Mouse (Mus musculus) limb, embryonic 14.5 days (tissue): ENCODE measurements around the gene Asb1. TPM values are rescaled to one million over a fixed set of nuclear protein-coding genes. Genes with fewer than 3 reads are reported as not detected.
A peak's percentile ranks its signal among the peaks of the same experiment; 100 is the strongest.

ENCODE experiments used
- ATAC-seq: fragments of 200-750 bp; cut with Nextera tagmentation; 2 replicates; pipeline ENCODE4 v1.8.0; 2017; ENCODE audit warnings: low read depth, moderate number of reproducible peaks, moderate TSS enrichment; ENCODE audit not compliant: low FRiP score
- DNase-seq: peaks from one replicate; pipeline ENCODE4 v3.0.0-alpha.2; 2015; ENCODE audit warnings: low spot score
- H3K27ac ChIP-seq: fragments of 300-500 bp; sonication (generic); replicated peaks from 2 replicates; pipeline ENCODE4 v1.5.1; 2014; ENCODE audit warnings: low read depth, mild to moderate bottlenecking, low read length, moderate library complexity, mixed read lengths
- H3K27me3 ChIP-seq: fragments of 300-500 bp; sonication (generic); 2 replicates; pipeline ENCODE4 v1.6.1; 2014; ENCODE audit warnings: low read length, mixed read lengths; ENCODE audit not compliant: control insufficient read depth, insufficient read depth
- H3K36me3 ChIP-seq: fragments of 300-500 bp; sonication (generic); 2 replicates; pipeline ENCODE4 v1.6.1; 2014; ENCODE audit warnings: mild to moderate bottlenecking, low read length, moderate library complexity, mixed read lengths; ENCODE audit not compliant: control insufficient read depth, insufficient read depth
- H3K4me1 ChIP-seq: fragments of 300-500 bp; sonication (generic); 2 replicates; pipeline ENCODE4 v1.6.1; 2014; ENCODE audit warnings: antibody characterized with exemption, low read length, mixed read lengths; ENCODE audit not compliant: control insufficient read depth, insufficient read depth
- H3K4me2 ChIP-seq: fragments of 300-500 bp; sonication (generic); replicated peaks from 2 replicates; pipeline ENCODE4 v1.6.1; 2014; ENCODE audit warnings: low read depth, mild to moderate bottlenecking, low read length, moderate library complexity; ENCODE audit not compliant: severe bottlenecking
- H3K4me3 ChIP-seq: fragments of 300-500 bp; sonication (generic); replicated peaks from 2 replicates; pipeline ENCODE4 v1.5.1; 2014; ENCODE audit warnings: low read length
- H3K9ac ChIP-seq: fragments of 300-500 bp; sonication (generic); 2 replicates; pipeline ENCODE4 v1.6.1; 2014; ENCODE audit warnings: mild to moderate bottlenecking, low read depth, low read length, moderate library complexity; ENCODE audit not compliant: severe bottlenecking
- H3K9me3 ChIP-seq: fragments of 300-500 bp; sonication (generic); 2 replicates; pipeline ENCODE4 v1.6.1; 2016; ENCODE audit warnings: low read length; ENCODE audit not compliant: control insufficient read depth
- POLR2A ChIP-seq: fragments of 200-500 bp; IDR thresholded peaks from 2 replicates; pipeline ENCODE4 v1.8.0; 2012; ENCODE audit warnings: inconsistent platforms, mild to moderate bottlenecking, moderate library complexity, borderline replicate concordance; ENCODE audit not compliant: insufficient read depth, insufficient read length; ENCODE audit errors: extremely low read depth
- WGBS: fragments of 180-500 bp; shearing (Covaris S2); extraction: QIAGEN DNeasy Blood & Tissue Kit; methylation state at CpG from one replicate; pipeline ENCODE4 v1.1.7; 2014; 5-methylcytosine and 5-hydroxymethylcytosine counted together
- polyA plus RNA-seq, 2 experiments: library from polyadenylated mRNA; depleted of rRNA in 1 of 2; stranded (reverse) in 1 of 2; unstranded in 1 of 2; fragments of >200 nt; fragmentation: Nextera tagmentation in 1 of 2; extraction: Ambion mirVana in 1 of 2; gene quantifications; 2 replicates each; pipeline versions ENCODE4 v1.2.1 to v1.2.3; 2012 to 2014

The Asb1 gene
- polyA plus RNA-seq, 2 experiments = 7.3 to 8.1 TPM

GRCm38 (mm10) chr1:91537786-91538569, 2.4 kb upstream of the Asb1 start:
- no peaks in the 10 kb centered on the region for H3K9me3 ChIP-seq
- ATAC-seq (no peak), DNase-seq (no peak)
- H3K9ac ChIP-seq = no peak overlapping the region
- peaks cover 28% of the 10 kb centered on the region for H3K27me3 ChIP-seq
- peaks cover 23% of the 10 kb centered on the region for H3K4me1 ChIP-seq
- no peak overlapping the region for H3K4me3 ChIP-seq
- H3K36me3 ChIP-seq = no peaks in the 10 kb centered on the region
- no peak overlapping the region for H3K4me2 ChIP-seq
- 27% methylated on average over 22 of the region's 22 CpGs for WGBS
- no peak overlapping the region for H3K27ac ChIP-seq
- TF ChIP-seq POLR2A = no peak

- no peak for DNase-seq
- WGBS = 48% methylated on average over 1 of the region's 1 CpGs
- Histone ChIP-seq H3K4me1 (peaks cover 17% of the 10 kb centered on the region), H3K9me3 (no peaks in the 10 kb centered on the region), H3K36me3 (no peaks in the 10 kb centered on the region), H3K4me2 (no peak overlapping the region), H3K27me3 (peaks cover 28% of the 10 kb centered on the region), H3K9ac (no peak overlapping the region), H3K4me3 (no peak overlapping the region), H3K27ac (no peak overlapping the region)
- TF ChIP-seq POLR2A = no peak
- ATAC-seq = no peak
Measured at GRCm38 (mm10) chr1:91538570-91538929, 1.8 kb upstream of the Asb1 start.

GRCm38 (mm10) chr1:91539246-91539645, 1.1 kb upstream of the Asb1 start:
- Histone ChIP-seq H3K9ac (no peak overlapping the region), H3K36me3 (0 out of 2 replicates have a peak, but pooled peaks cover 2% of the 10 kb centered on the region), H3K27me3 (peaks cover 28% of the 10 kb centered on the region), H3K27ac (no peak overlapping the region), H3K4me2 (peak overlapping the region; percentile 98), H3K4me1 (peaks cover 14% of the 10 kb centered on the region), H3K9me3 (no peaks in the 10 kb centered on the region), H3K4me3 (peak overlapping the region; percentile 90)
- ATAC-seq = no peak
- no peak for DNase-seq
- TF ChIP-seq POLR2A = no peak
- 29% methylated on average over 6 of the region's 6 CpGs for WGBS

- ATAC-seq = peak; percentile 29; the same call in 1 of the 2 replicates
- Histone ChIP-seq H3K27me3 (peaks cover 28% of the 10 kb centered on the region), H3K9ac (peak overlapping the region; percentile 44)
Measured at GRCm38 (mm10) chr1:91539704-91540270, 557 bp upstream of the Asb1 start.

GRCm38 (mm10) chr1:91541042-91541592, 773 bp downstream of the Asb1 start:
- peaks cover 18% of the 10 kb centered on the region for H3K36me3 ChIP-seq
- no peak overlapping the region for H3K27ac ChIP-seq
- TF ChIP-seq POLR2A = no peak
- H3K4me1 ChIP-seq = peaks cover 14% of the 10 kb centered on the region
- peak overlapping the region; percentile 98 for H3K4me2 ChIP-seq
- no peaks in the 10 kb centered on the region for H3K9me3 ChIP-seq
- H3K4me3 ChIP-seq = peak overlapping the region; percentile 90
- ATAC-seq = no peak
- peak overlapping the region; percentile 72 for H3K9ac ChIP-seq
- peaks cover 28% of the 10 kb centered on the region for H3K27me3 ChIP-seq
- 16% methylated on average over 13 of the region's 15 CpGs for WGBS
- no peak for DNase-seq

More at GRCm38 (mm10) chr1:91539704-91540270, 557 bp upstream of the Asb1 start:
- Histone ChIP-seq H3K9me3 (no peaks in the 10 kb centered on the region), H3K36me3 (peaks cover 6% of the 10 kb centered on the region; the same call in 1 of the 2 replicates), H3K4me2 (peak overlapping the region; percentile 98), H3K27ac (no peak overlapping the region), H3K4me3 (peak overlapping the region; percentile 90), H3K4me1 (peaks cover 14% of the 10 kb centered on the region)
- no peak for TF ChIP-seq POLR2A
- DNase-seq = no peak
- 4% methylated on average over 22 of the region's 22 CpGs for WGBS
